Mouse (Mus musculus) granulocyte monocyte progenitor cell, adult 5-6 weeks (primary cell): Measurements from ENCODE around the gene Mag. TPM values are rescaled to one million over a fixed set of nuclear protein-coding genes. Genes with fewer than 3 reads are reported as not detected.

Source experiments
- ATAC-seq: replicated peaks from 2 replicates; pipeline ENCODE4 v1.8.0; 2016; ENCODE audit warnings: mild to moderate bottlenecking, moderate TSS enrichment, inconsistent platforms; ENCODE audit not compliant: poor library complexity, severe bottlenecking
- total RNA-seq, 2 experiments: library from RNA; stranded (forward) in 1 of 2; stranded (reverse) in 1 of 2; fragments of 200-712, 200-1000 nt in 1 of 2; fragments of >200 nt in 1 of 2; fragmentation: Nextera tagmentation in 1 of 2; gene quantifications; 2 replicates each; pipeline ENCODE4 v1.2.3; 2014 to 2017

Mag gene
- total RNA-seq, 2 experiments from 2014 or later: 0.46 TPM; not detected in 1

GRCm38 (mm10) chr7:30884047-30884446 is 30.6 kb downstream of the Mag start:
- no peak for ATAC-seq

GRCm38 (mm10) chr7:30881367-30881766 is 33.3 kb downstream of the Mag start:
- ATAC-seq: no peak

GRCm38 (mm10) chr7:30880176-30880575 is 34.5 kb downstream of the Mag start, which contains the start of gene Cd22:
TSS of gene Cd22 (minus strand) at chr7:30880342.
- peak; percentile 49; the same call in 1 of the 2 replicates for ATAC-seq

DNA sequence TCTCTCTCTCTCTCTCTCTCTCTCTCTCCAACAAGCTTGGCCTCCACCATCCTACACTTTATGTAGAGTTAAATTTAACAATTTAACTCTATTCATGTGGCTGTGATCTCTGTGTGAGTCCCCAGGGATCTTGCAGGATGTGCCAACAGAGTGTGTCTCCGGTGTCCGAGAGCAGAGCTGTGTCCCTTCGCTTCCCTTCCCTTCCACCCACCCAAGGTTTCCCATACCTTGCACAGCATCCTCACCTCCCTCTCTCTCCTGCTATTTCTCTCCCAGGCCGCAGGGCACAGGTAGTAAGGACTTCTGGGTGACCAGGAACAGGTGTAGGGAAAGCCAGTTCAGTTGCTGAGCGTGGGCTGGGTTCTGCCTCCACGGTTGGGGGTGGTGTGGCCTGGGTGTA is 35.7 kb downstream of the Mag start:
- ATAC-seq: no peak

DNA sequence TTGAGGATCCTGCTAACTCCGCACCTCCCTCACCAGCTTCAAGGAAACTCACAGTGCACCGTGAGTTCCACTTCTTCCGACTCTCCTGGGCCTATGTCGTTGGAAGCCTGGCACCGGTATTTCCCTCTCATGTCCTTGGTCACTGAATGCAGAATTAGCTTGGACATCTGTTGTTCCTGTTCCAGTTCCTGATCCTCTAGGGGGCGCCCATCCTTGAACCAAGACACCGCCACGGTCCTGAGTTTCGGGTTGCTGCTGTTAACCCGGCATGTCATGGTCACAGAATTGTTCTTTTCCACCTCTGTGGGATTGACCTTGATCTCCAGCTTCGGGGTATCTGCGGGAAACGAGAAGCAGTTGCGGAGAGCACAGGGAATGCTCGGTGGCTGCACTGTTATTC is 41.6 kb downstream of the Mag start:
- ATAC-seq: peak; percentile 88

GRCm38 (mm10) chr7:30863386-30863785 is 51.3 kb downstream of the Mag start:
- no peak for ATAC-seq

GRCm38 (mm10) chr7:30861464-30861863 is 53.2 kb downstream of the Mag start, which contains the start of gene Ffar1:
TSS of gene Ffar1 (minus strand) at chr7:30861564.
- no peak for ATAC-seq

- ATAC-seq: peak; percentile 90
These were observed 54.9 kb downstream of the Mag start for GRCm38 (mm10) chr7:30859635-30860402.

- ATAC-seq: peak; percentile 61
These were observed 55.4 kb downstream of the Mag start for GRCm38 (mm10) chr7:30859290-30859634.

- no peak for ATAC-seq
These were observed 56.9 kb downstream of the Mag start for GRCm38 (mm10) chr7:30857746-30858145.

GRCm38 (mm10) chr7:30856078-30856477 is 58.6 kb downstream of the Mag start, which contains the start of gene Ffar3:
TSS of gene Ffar3 (minus strand) at chr7:30856178.
- no peak for ATAC-seq

DNA sequence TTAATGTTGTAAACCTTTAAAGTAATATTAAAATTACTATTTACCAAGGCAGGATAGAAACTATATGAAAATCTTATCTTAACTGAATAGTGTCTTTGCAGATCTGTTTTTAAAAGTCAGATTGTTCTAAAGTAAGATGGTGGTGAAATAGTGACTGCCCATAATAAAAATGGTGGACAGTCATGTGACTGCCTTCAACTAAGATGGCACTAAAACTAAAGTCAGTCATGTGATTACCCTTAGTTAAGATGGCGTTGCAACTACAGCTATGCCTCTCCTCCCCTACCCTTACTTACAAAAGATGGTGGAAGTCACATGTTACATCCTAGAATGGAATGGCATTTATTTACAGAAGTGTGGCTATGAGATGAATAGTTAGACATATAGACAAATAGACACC is 63.3 kb downstream of the Mag start:
- ATAC-seq: no peak

Other genes starting within 250 kb of the Mag start
- 39.1 and 43.7 TPM in 2 replicates for gene Haus5, start 249.9 kb downstream of the Mag start, total RNA-seq (2014; fragmentation: Nextera tagmentation)
- 18.4 and 33.2 TPM in 2 replicates for gene Haus5, start 249.9 kb downstream of the Mag start, total RNA-seq (2017)
- gene Pmis2, start 243.3 kb downstream of the Mag start, total RNA-seq (2014; fragmentation: Nextera tagmentation): not detected in 2 replicates
- not detected in 2 replicates for gene Pmis2, start 243.3 kb downstream of the Mag start, total RNA-seq (2017)
- not detected in 2 replicates for gene 2200002J24Rik, start 215.9 kb downstream of the Mag start, total RNA-seq (2014; fragmentation: Nextera tagmentation)
- not detected in 2 replicates for gene 2200002J24Rik, start 215.9 kb downstream of the Mag start, total RNA-seq (2017)
- gene Atp4a, start 202.7 kb downstream of the Mag start, total RNA-seq (2014; fragmentation: Nextera tagmentation): 1.5 TPM in 1 of 2 replicates, not detected in the other
- 0.22 and 3.5 TPM in 2 replicates for gene Atp4a, start 202.7 kb downstream of the Mag start, total RNA-seq (2017)
- gene Tmem147, start 185.3 kb downstream of the Mag start, total RNA-seq (2014; fragmentation: Nextera tagmentation): 160 and 219 TPM in 2 replicates
- 71.5 and 106 TPM in 2 replicates for gene Tmem147, start 185.3 kb downstream of the Mag start, total RNA-seq (2017)
- not detected in 2 replicates for gene Gapdhs, start 171.2 kb downstream of the Mag start, total RNA-seq (2014; fragmentation: Nextera tagmentation)
- not detected in 2 replicates for gene Gapdhs, start 171.2 kb downstream of the Mag start, total RNA-seq (2017)
- gene Sbsn, start 163.4 kb downstream of the Mag start, total RNA-seq (2014; fragmentation: Nextera tagmentation): 2.4 and 3.7 TPM in 2 replicates
- 1.2 TPM in 1 of 2 replicates, not detected in the other for gene Sbsn, start 163.4 kb downstream of the Mag start, total RNA-seq (2017)
- gene Dmkn, start 151.1 kb downstream of the Mag start, total RNA-seq (2014; fragmentation: Nextera tagmentation): 68.4 and 69.3 TPM in 2 replicates
- gene Dmkn, start 151.1 kb downstream of the Mag start, total RNA-seq (2017): 81.3 and 133 TPM in 2 replicates
- gene Krtdap, start 127.0 kb downstream of the Mag start, total RNA-seq (2014; fragmentation: Nextera tagmentation): not detected in 2 replicates
- gene Krtdap, start 127.0 kb downstream of the Mag start, total RNA-seq (2017): not detected in 2 replicates
- gene Ffar2, start 91.1 kb downstream of the Mag start, total RNA-seq (2014; fragmentation: Nextera tagmentation): 6.5 and 17.9 TPM in 2 replicates
- 23.4 and 26.4 TPM in 2 replicates for gene Ffar2, start 91.1 kb downstream of the Mag start, total RNA-seq (2017)
- gene Ffar3, start 58.7 kb downstream of the Mag start, total RNA-seq (2014; fragmentation: Nextera tagmentation): not detected in 2 replicates
- gene Ffar3, start 58.7 kb downstream of the Mag start, total RNA-seq (2017): not detected in 2 replicates
- gene Ffar1, start 53.3 kb downstream of the Mag start, total RNA-seq (2014; fragmentation: Nextera tagmentation): not detected in 2 replicates
- not detected in 2 replicates for gene Ffar1, start 53.3 kb downstream of the Mag start, total RNA-seq (2017)
- not detected in 2 replicates for gene Cd22, start 34.5 kb downstream of the Mag start, total RNA-seq (2014; fragmentation: Nextera tagmentation)
- not detected in 2 replicates for gene Cd22, start 34.5 kb downstream of the Mag start, total RNA-seq (2017)
- not detected in 2 replicates for gene Hamp2, start 9.8 kb upstream of the Mag start, total RNA-seq (2014; fragmentation: Nextera tagmentation)
- not detected in 2 replicates for gene Hamp2, start 9.8 kb upstream of the Mag start, total RNA-seq (2017)
- gene Hamp, start 29.2 kb upstream of the Mag start, total RNA-seq (2014; fragmentation: Nextera tagmentation): not detected in 2 replicates
- gene Hamp, start 29.2 kb upstream of the Mag start, total RNA-seq (2017): not detected in 2 replicates
- gene Usf2, start 41.9 kb upstream of the Mag start, total RNA-seq (2014; fragmentation: Nextera tagmentation): 87.7 and 105 TPM in 2 replicates
- 103 and 128 TPM in 2 replicates for gene Usf2, start 41.9 kb upstream of the Mag start, total RNA-seq (2017)
- gene Lsr, start 58.6 kb upstream of the Mag start, total RNA-seq (2014; fragmentation: Nextera tagmentation): not detected in 2 replicates
- 0.10 and 0.22 TPM in 2 replicates for gene Lsr, start 58.6 kb upstream of the Mag start, total RNA-seq (2017)
- not detected in 2 replicates for gene Fam187b, start 58.9 kb upstream of the Mag start, total RNA-seq (2014; fragmentation: Nextera tagmentation)
- gene Fam187b, start 58.9 kb upstream of the Mag start, total RNA-seq (2017): not detected in 2 replicates
- 332 and 404 TPM in 2 replicates for gene Fxyd5, start 127.6 kb upstream of the Mag start, total RNA-seq (2014; fragmentation: Nextera tagmentation)
- gene Fxyd5, start 127.6 kb upstream of the Mag start, total RNA-seq (2017): 209 and 277 TPM in 2 replicates
- gene Fxyd7, start 136.6 kb upstream of the Mag start, total RNA-seq (2014; fragmentation: Nextera tagmentation): not detected in 2 replicates
- gene Fxyd7, start 136.6 kb upstream of the Mag start, total RNA-seq (2017): not detected in 2 replicates
- not detected in 2 replicates for gene Fxyd1, start 142.3 kb upstream of the Mag start, total RNA-seq (2014; fragmentation: Nextera tagmentation)
- not detected in 2 replicates for gene Fxyd1, start 142.3 kb upstream of the Mag start, total RNA-seq (2017)
- not detected in 2 replicates for gene Lgi4, start 144.5 kb upstream of the Mag start, total RNA-seq (2014; fragmentation: Nextera tagmentation)
- not detected in 2 replicates for gene Lgi4, start 144.5 kb upstream of the Mag start, total RNA-seq (2017)
- not detected in 2 replicates for gene Fxyd3, start 161.8 kb upstream of the Mag start, total RNA-seq (2014; fragmentation: Nextera tagmentation)
- not detected in 2 replicates for gene Fxyd3, start 161.8 kb upstream of the Mag start, total RNA-seq (2017)
- gene Hpn, start 200.4 kb upstream of the Mag start, total RNA-seq (2014; fragmentation: Nextera tagmentation): 11.1 TPM in 1 of 2 replicates, not detected in the other
- gene Hpn, start 200.4 kb upstream of the Mag start, total RNA-seq (2017): not detected in 2 replicates
- not detected in 2 replicates for gene Scn1b, start 212.1 kb upstream of the Mag start, total RNA-seq (2014; fragmentation: Nextera tagmentation)
- not detected in 2 replicates for gene Scn1b, start 212.1 kb upstream of the Mag start, total RNA-seq (2017)
- 59.3 and 77.5 TPM in 2 replicates for gene Gramd1a, start 241.0 kb upstream of the Mag start, total RNA-seq (2014; fragmentation: Nextera tagmentation)
- 21.2 and 36.5 TPM in 2 replicates for gene Gramd1a, start 241.0 kb upstream of the Mag start, total RNA-seq (2017)